ENCODE assay signal across 10 mouse cellular contexts in genomic region chr2:129040567-129040966, GRCm38 (mm10). TPM values are rescaled to one million over a fixed set of nuclear protein-coding genes. Genes with fewer than 3 reads are reported as not detected.
DNase-seq lines count a peak whose midpoint lies in the region; ATAC-seq and TF ChIP-seq lines count a peak whose summit lies in the region.
"Had no signal": no experiment of that assay in that cellular context is flagged by ENCODE, and none has a peak within 500 bp of the region (broad histone marks: within the 10 kb centered on the region; RNA-seq: fewer than 3 reads in every experiment).

No protein-coding gene starts in this region.

- H3K27ac ChIP-seq in kidney, embryonic 16.5 days (ENCODE audit: low read length): no peak overlapping the region
- no peak overlapping the region for H3K27ac ChIP-seq in bone marrow macrophage, adult 2 months (ENCODE audit: insufficient read depth, low read depth, low read length)
- H3K27ac ChIP-seq in stomach, postnatal 0 days (replicated peaks): no peak overlapping the region
- H3K27ac ChIP-seq: macrophage; neural tube, embryonic 13.5 days had no signal

- H3K27me3 ChIP-seq in kidney, embryonic 16.5 days (ENCODE audit: insufficient read depth, low read length): peaks cover 33% of the 10 kb centered on the region
- peaks cover 2% of the 10 kb centered on the region; the same call in 1 of the 2 replicates for H3K27me3 ChIP-seq in stomach, postnatal 0 days (ENCODE audit: control insufficient read depth, insufficient read depth, low read length)

- TF ChIP-seq POLR2A in bone marrow macrophage, adult 2 months (IDR thresholded peaks at IDR 0.05; ENCODE audit: borderline replicate concordance, low read depth, low read length): no peak

- peak; percentile 9 for DNase-seq in kidney, adult 18-20 months
- peak; percentile 24 for DNase-seq in stomach, postnatal 0 days (ENCODE audit: low spot score)
- no peak for DNase-seq in ovary, postnatal 36 days (ENCODE audit: low spot score)
- DNase-seq: gastrocnemius, postnatal 10 days had no signal

- no peaks in the 10 kb centered on the region for H3K36me3 ChIP-seq in kidney, embryonic 16.5 days (ENCODE audit: insufficient read depth, low read length)
- no peaks in the 10 kb centered on the region for H3K36me3 ChIP-seq in stomach, postnatal 0 days (ENCODE audit: control insufficient read depth, insufficient read depth, low read length)
- H3K36me3 ChIP-seq: neural tube, embryonic 13.5 days had no signal

- TF ChIP-seq CTCF in bone marrow macrophage, adult 2 months (IDR thresholded peaks at IDR 0.05; ENCODE audit: low read depth, low read length): peak; percentile 41; the same call in 1 of the 2 replicates
- peak; percentile 57 for TF ChIP-seq CTCF in stomach, postnatal 0 days (IDR thresholded peaks at IDR 0.05; ENCODE audit: low read depth)

- no peaks in the 10 kb centered on the region for H3K9me3 ChIP-seq in kidney, embryonic 16.5 days (ENCODE audit: low read length)
- H3K9me3 ChIP-seq in stomach, postnatal 0 days (ENCODE audit: control insufficient read depth, low read length): no peaks in the 10 kb centered on the region
- H3K9me3 ChIP-seq: neural tube, embryonic 13.5 days had no signal

- no peak overlapping the region for H3K4me2 ChIP-seq in kidney, embryonic 16.5 days (replicated peaks; ENCODE audit: low read depth, low read length)
- H3K4me2 ChIP-seq in stomach, postnatal 0 days (replicated peaks; ENCODE audit: low read depth): no peak overlapping the region
- H3K4me2 ChIP-seq: neural tube, embryonic 13.5 days had no signal

- ATAC-seq in kidney, embryonic 16.5 days (ENCODE audit: low FRiP score, low TSS enrichment): no peak
- ATAC-seq in hematopoietic stem cell, adult 5-6 weeks (replicated peaks in 1 of 2; ENCODE audit: insufficient read depth in 1 of 2, low FRiP score in 2 of 2, low TSS enrichment in 1 of 2, low read depth in 1 of 2, poor library complexity in 2 of 2, severe bottlenecking in 2 of 2): peak; percentile 34 to 44; a peak in 3 of 4 replicates
- ATAC-seq in stomach, postnatal 0 days (ENCODE audit: low FRiP score, low TSS enrichment): no peak
- ATAC-seq in megakaryocyte-erythroid progenitor cell, adult 5-6 weeks (replicated peaks; ENCODE audit: low FRiP score, low TSS enrichment, poor library complexity, severe bottlenecking): no peak

- WGBS in kidney, embryonic 16.5 days: 27% methylated on average over 6 of the region's 6 CpGs
- 33% methylated on average over 6 of the region's 6 CpGs for WGBS in stomach, postnatal 0 days

- no peak for TF ChIP-seq EP300 in stomach, postnatal 0 days (optimal IDR thresholded peaks at IDR 0.05)

- no peak overlapping the region for H3K4me3 ChIP-seq in kidney, embryonic 16.5 days (ENCODE audit: low read length)
- no peak overlapping the region for H3K4me3 ChIP-seq in bone marrow macrophage, adult 2 months (ENCODE audit: insufficient read depth, low read length)
- H3K4me3 ChIP-seq in stomach, postnatal 0 days (ENCODE audit: low read depth, low read length): no peak overlapping the region
- H3K4me3 ChIP-seq: neural tube, embryonic 13.5 days had no signal

- H3K4me1 ChIP-seq in kidney, embryonic 16.5 days (ENCODE audit: insufficient read depth, low read length): peaks cover 15% of the 10 kb centered on the region
- H3K4me1 ChIP-seq in bone marrow macrophage, adult 2 months (ENCODE audit: control insufficient read depth, insufficient read depth, low read length): peaks cover 8% of the 10 kb centered on the region
- H3K4me1 ChIP-seq in stomach, postnatal 0 days (replicated peaks; ENCODE audit: control insufficient read depth, insufficient read depth): peaks cover 6% of the 10 kb centered on the region; the same call in 1 of the 2 replicates

- no peak overlapping the region for H3K9ac ChIP-seq in kidney, embryonic 16.5 days (replicated peaks; ENCODE audit: low read length)
- no peak overlapping the region for H3K9ac ChIP-seq in stomach, postnatal 0 days (ENCODE audit: low read length)
- H3K9ac ChIP-seq: neural tube, embryonic 13.5 days had no signal

RNA-seq across cellular contexts. Expression of gene Vinac1, which starts 7.4 kb away (rescaled TPM):
- polyA plus RNA-seq in kidney, embryonic 16.5 days (2015; fragmentation: Nextera tagmentation; extraction: Ambion mirVana): 0.04 TPM in 1 of 2 replicates, not detected in the other
- polyA plus RNA-seq in bone marrow macrophage, adult 2 months (2012; ENCODE audit: insufficient read depth, insufficient read length, missing spikeins): not detected in 2 replicates
- total RNA-seq in hematopoietic stem cell, adult 5-6 weeks (2017): not detected in 2 replicates
- 0.16 and 0.22 TPM in 2 replicates for polyA plus RNA-seq in stomach, postnatal 0 days (2015; fragmentation: Nextera tagmentation; extraction: Ambion mirVana)
- not detected in 2 replicates for total RNA-seq in megakaryocyte-erythroid progenitor cell, adult 5-6 weeks (2014; fragmentation: Nextera tagmentation)
- total RNA-seq in megakaryocyte-erythroid progenitor cell, adult 5-6 weeks (2017): not detected in 2 replicates
- polyA plus RNA-seq: macrophage had no signal

RNA-seq across cellular contexts. Expression of gene Ttl, which starts 25.2 kb away (rescaled TPM):
- 13.4 TPM in 2 replicates for polyA plus RNA-seq in kidney, embryonic 16.5 days (2015; fragmentation: Nextera tagmentation; extraction: Ambion mirVana)
- polyA plus RNA-seq in bone marrow macrophage, adult 2 months (2012; ENCODE audit: insufficient read depth, insufficient read length, missing spikeins): 5.9 and 7.5 TPM in 2 replicates
- total RNA-seq in hematopoietic stem cell, adult 5-6 weeks (2017): 5.9 and 11.6 TPM in 2 replicates
- 6.8 and 7.1 TPM in 2 replicates for polyA plus RNA-seq in stomach, postnatal 0 days (2015; fragmentation: Nextera tagmentation; extraction: Ambion mirVana)
- total RNA-seq in megakaryocyte-erythroid progenitor cell, adult 5-6 weeks (2014; fragmentation: Nextera tagmentation): 1.0 and 3.4 TPM in 2 replicates
- 3.8 and 5.8 TPM in 2 replicates for total RNA-seq in megakaryocyte-erythroid progenitor cell, adult 5-6 weeks (2017)

Comparison
In these comparisons a context has a peak if more than half of its experiments do, and no peak if none do; other contexts are left out.
1. ATAC-seq: peak in hematopoietic stem cell, adult 5-6 weeks (2 of 2); none in kidney, embryonic 16.5 days (single experiment), stomach, postnatal 0 days (single experiment) and megakaryocyte-erythroid progenitor cell, adult 5-6 weeks (single experiment).